Mouse (Mus musculus) megakaryocyte, embryonic 14.5 days (primary cell): ENCODE measurements around the gene Pld5.

Experiments used
- FLI1 ChIP-seq: IDR thresholded peaks from 2 replicates; pipeline ENCODE4 v1.6.1; 2012; ENCODE audit warnings: low read length, inconsistent platforms, mixed read lengths
- GATA1 ChIP-seq: IDR thresholded peaks from 3 replicates; pipeline ENCODE4 v1.6.1; 2012; ENCODE audit warnings: mixed read lengths, low read length, inconsistent platforms, borderline replicate concordance

GRCm38 (mm10) chr1:175931391-175931790, 343.7 kb downstream of the Pld5 start:
- no peak for TF ChIP-seq FLI1
- no peak for TF ChIP-seq GATA1
